Mouse (Mus musculus) small intestine, adult 10 weeks (tissue): ENCODE measurements around the gene Ptprj. TPM values are rescaled to one million over a fixed set of nuclear protein-coding genes. Genes with fewer than 3 reads are reported as not detected.

ENCODE experiments used
- polyA plus RNA-seq: library from polyadenylated mRNA; stranded (reverse); fragments of 350-450 nt; fragmentation: Illumina TruSeq; extraction: RNeasy Lipid Tissue Mini Kit (QIAGEN cat#74804); gene quantifications from one replicate; pipeline ENCODE4 v1.2.3, GENCODE M21; 2014; ENCODE audit warnings: low replicate concordance

Ptprj gene
- 14.0 TPM for polyA plus RNA-seq

DNA sequence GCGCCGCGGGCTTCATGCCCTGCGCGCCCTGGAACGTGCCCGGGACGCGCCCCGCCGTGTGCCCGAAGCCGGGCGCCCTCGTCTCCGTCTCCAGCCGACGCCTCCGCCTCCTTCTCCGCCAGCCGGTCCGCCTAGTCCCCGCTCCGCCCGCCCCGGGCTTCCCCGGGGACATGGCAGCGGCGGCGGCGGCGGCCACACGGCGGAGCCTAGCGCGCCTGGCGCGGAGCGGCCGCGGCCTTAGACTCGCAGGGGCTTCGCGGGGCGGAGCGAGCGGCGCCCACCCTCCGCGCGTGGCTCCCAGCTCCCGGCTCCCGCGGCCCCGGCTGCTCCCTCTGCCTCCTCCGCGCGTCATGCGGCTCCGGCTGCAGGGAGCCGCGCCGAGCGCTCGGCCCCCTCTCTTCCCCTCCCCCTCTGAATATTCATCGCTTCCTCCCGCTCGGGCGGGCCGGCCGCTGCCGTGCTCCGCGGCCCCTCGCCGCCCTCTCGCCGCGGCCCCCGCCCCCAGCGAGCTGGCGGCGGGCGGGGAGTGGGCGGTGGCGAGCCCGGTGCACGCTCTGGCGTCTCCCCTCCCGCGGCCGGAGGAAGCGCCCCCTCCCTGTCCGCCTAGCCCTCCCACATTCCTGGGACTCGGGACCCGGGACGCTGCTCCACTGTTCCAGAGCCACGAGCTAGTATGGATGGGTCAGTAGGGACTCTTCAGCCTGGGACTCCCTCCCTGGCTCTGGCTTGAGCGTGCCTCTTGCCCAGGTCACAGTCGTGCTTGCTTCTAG, at the start of gene Ptprj:
Gene Ptprj, minus strand, starts transcription at position 412 of the 770 bp plus-strand sequence.

DNA sequence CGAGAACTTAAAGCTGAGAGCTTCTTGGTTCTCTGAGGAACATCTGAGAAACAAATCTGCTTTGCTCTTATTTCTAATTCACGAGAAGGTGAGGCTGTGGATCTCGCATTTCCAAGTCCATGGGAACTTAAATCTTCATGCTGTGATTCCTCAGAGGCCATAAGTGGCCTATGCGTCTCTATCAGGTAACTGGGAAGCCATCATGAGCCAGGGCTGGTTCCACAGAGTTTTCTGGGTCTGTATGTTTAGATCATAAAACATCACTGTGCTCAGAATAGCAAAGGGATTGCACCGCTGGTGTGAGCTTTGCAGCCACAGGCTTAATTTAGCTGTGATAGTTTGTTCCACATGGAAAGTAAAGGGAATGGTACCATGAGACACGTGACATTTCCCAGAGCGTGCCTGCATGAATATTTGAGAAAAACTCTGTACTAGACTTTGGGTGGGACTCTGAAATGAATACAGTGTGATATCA, 181.8 kb downstream of the Ptprj start, which contains the start of gene Olfr1274-ps:
Gene Olfr1274-ps, plus strand, starts transcription at position 51 of the 475 bp plus-strand sequence.

Other genes starting within 250 kb of the Ptprj start
- not detected for gene Olfr1274-ps, start 182.0 kb downstream of the Ptprj start, polyA plus RNA-seq
- gene Nup160, start 96.6 kb upstream of the Ptprj start, polyA plus RNA-seq, result 16.1 TPM
- gene Fnbp4, start 164.7 kb upstream of the Ptprj start, polyA plus RNA-seq, result 103 TPM
- gene Agbl2, start 202.1 kb upstream of the Ptprj start, polyA plus RNA-seq, result 0.26 TPM